Mouse (Mus musculus) MEL (cell line): ENCODE data around the gene Entpd7. TPM values are rescaled to one million over a fixed set of nuclear protein-coding genes. Genes with fewer than 3 reads are reported as not detected.

Experiments used
- DNase-seq: peaks from one replicate; pipeline ENCODE4 v3.0.0; 2011; ENCODE audit warnings: low read depth, low spot score
- H3K27ac ChIP-seq: 2 replicates; pipeline ENCODE4 v1.5.1; 2012; ENCODE audit warnings: low read depth, mild to moderate bottlenecking, control low read depth, low read length, moderate library complexity; ENCODE audit not compliant: control insufficient read depth
- H3K27me3 ChIP-seq, 2 experiments: fragments of 150-350 bp in 1 of 2; sonication (generic) in 1 of 2; 2 replicates each; pipeline ENCODE4 v1.6.1; 2012; ENCODE audit warnings: low read length in 2 of 2, mild to moderate bottlenecking in 2 of 2, improper control_type of control experiment in 1 of 2, moderate library complexity in 1 of 2; ENCODE audit not compliant: insufficient read depth in 2 of 2, control insufficient read depth in 1 of 2
- H3K36me3 ChIP-seq, 2 experiments: 2 replicates each; pipeline ENCODE4 v1.6.1; 2012 to 2014; ENCODE audit warnings: low read length in 2 of 2, improper control_type of control experiment in 1 of 2, inconsistent platforms in 1 of 2, mild to moderate bottlenecking in 1 of 2; ENCODE audit not compliant: insufficient read depth in 2 of 2, control insufficient read depth in 1 of 2
- H3K4me1 ChIP-seq, 2 experiments: fragments of 150-350 bp in 1 of 2; sonication (generic) in 1 of 2; 2 replicates each; pipeline ENCODE4 v1.6.1; 2012; ENCODE audit warnings: low read length in 2 of 2, improper control_type of control experiment in 1 of 2, mild to moderate bottlenecking in 1 of 2; ENCODE audit not compliant: insufficient read depth in 2 of 2, control insufficient read depth in 1 of 2
- H3K4me3 ChIP-seq, 2 experiments: fragments of 150-350 bp in 1 of 2; sonication (generic) in 1 of 2; 2 replicates each; pipeline ENCODE4 v1.5.1; 2012; ENCODE audit warnings: low read depth in 2 of 2, low read length in 2 of 2, mild to moderate bottlenecking in 2 of 2, moderate library complexity in 2 of 2, control low read depth in 1 of 2, improper control_type of control experiment in 1 of 2; ENCODE audit not compliant: control insufficient read depth in 1 of 2, insufficient read depth in 1 of 2
- H3K79me2 ChIP-seq: 2 replicates; pipeline ENCODE4 v1.6.1; 2012; ENCODE audit warnings: mild to moderate bottlenecking, low read length, moderate library complexity; ENCODE audit not compliant: control insufficient read depth, poor library complexity, insufficient read depth
- H3K9ac ChIP-seq: 2 replicates; pipeline ENCODE4 v1.6.1; 2012; ENCODE audit warnings: low read depth, mild to moderate bottlenecking, control low read depth, low read length, moderate library complexity; ENCODE audit not compliant: control insufficient read depth, poor library complexity, severe bottlenecking
- H3K9me3 ChIP-seq: fragments of 150-350 bp; sonication (generic); replicated peaks from 2 replicates; pipeline ENCODE4 v1.6.1; 2012; ENCODE audit warnings: mild to moderate bottlenecking, low read length, improper control_type of control experiment, moderate library complexity; ENCODE audit not compliant: insufficient read depth
- BHLHE40 ChIP-seq: IDR thresholded peaks from 2 replicates; pipeline ENCODE4 v1.6.1; 2012; ENCODE audit warnings: low read depth, mild to moderate bottlenecking, inconsistent platforms, low read length, improper control_type of control experiment, borderline replicate concordance
- CHD1 ChIP-seq: IDR thresholded peaks from 2 replicates; pipeline ENCODE4 v1.6.1; 2012; ENCODE audit warnings: low read depth, mild to moderate bottlenecking, inconsistent platforms, low read length, improper control_type of control experiment
- CHD2 ChIP-seq: IDR thresholded peaks from 2 replicates; pipeline ENCODE4 v1.6.1; 2011; ENCODE audit warnings: low read length, improper control_type of control experiment
- CTCF ChIP-seq, 3 experiments: IDR thresholded peaks in 2 of 3; conservative IDR thresholded peaks in 1 of 3; 2 replicates each; pipeline ENCODE4 v1.5.1; 2011 to 2012; ENCODE audit warnings: low read length in 3 of 3, low read depth in 2 of 3, mild to moderate bottlenecking in 2 of 3, improper control_type of control experiment in 1 of 3, inconsistent platforms in 1 of 3, mixed read lengths in 1 of 3, moderate library complexity in 1 of 3; ENCODE audit not compliant: control insufficient read depth in 1 of 3, insufficient read depth in 1 of 3, poor library complexity in 1 of 3, severe bottlenecking in 1 of 3
- E2F4 ChIP-seq: IDR thresholded peaks from 2 replicates; pipeline ENCODE4 v1.6.1; 2011; ENCODE audit warnings: low read depth, low read length, improper control_type of control experiment, borderline replicate concordance
- ELF1 ChIP-seq: IDR thresholded peaks from 2 replicates; pipeline ENCODE4 v1.6.1; 2014; ENCODE audit warnings: low read depth, mild to moderate bottlenecking, inconsistent platforms, low read length, improper control_type of control experiment, moderate library complexity
- EP300 ChIP-seq, 2 experiments: IDR thresholded peaks; 2 replicates each; pipeline ENCODE4 v1.6.1; 2011; ENCODE audit warnings: improper control_type of control experiment in 2 of 2, low read length in 2 of 2, low read depth in 1 of 2, mild to moderate bottlenecking in 1 of 2
- ETS1 ChIP-seq: IDR thresholded peaks from 2 replicates; pipeline ENCODE4 v1.6.1; 2012; ENCODE audit warnings: low read depth, mild to moderate bottlenecking, inconsistent platforms, low read length, improper control_type of control experiment, moderate library complexity
- GABPA ChIP-seq: IDR thresholded peaks from 2 replicates; pipeline ENCODE4 v1.6.1; 2012; ENCODE audit warnings: low read depth, mild to moderate bottlenecking, inconsistent platforms, low read length, improper control_type of control experiment, moderate library complexity
- GATA1 ChIP-seq: IDR thresholded peaks from 2 replicates; pipeline ENCODE4 v1.6.1; 2011; ENCODE audit warnings: low read depth, low read length, improper control_type of control experiment
- JUND ChIP-seq: IDR thresholded peaks from 2 replicates; pipeline ENCODE4 v1.6.1; 2011; ENCODE audit warnings: low read depth, mild to moderate bottlenecking, improper control_type of control experiment, low read length
- KAT2A ChIP-seq: conservative IDR thresholded peaks from 2 replicates; pipeline ENCODE4 v1.6.1; 2012; ENCODE audit warnings: low read depth, low read length, improper control_type of control experiment, inconsistent platforms
- MAFK ChIP-seq: IDR thresholded peaks from 2 replicates; pipeline ENCODE4 v1.6.1; 2011; ENCODE audit warnings: low read depth, mild to moderate bottlenecking, low read length, improper control_type of control experiment, borderline replicate concordance
- MAX ChIP-seq: IDR thresholded peaks from 2 replicates; pipeline ENCODE4 v1.6.1; 2011; ENCODE audit warnings: low read length, improper control_type of control experiment
- MAZ ChIP-seq: IDR thresholded peaks from 2 replicates; pipeline ENCODE4 v1.6.1; 2012; ENCODE audit warnings: low read depth, mild to moderate bottlenecking, inconsistent platforms, low read length, improper control_type of control experiment
- MEF2A ChIP-seq: IDR thresholded peaks from 2 replicates; pipeline ENCODE4 v1.6.1; 2014; ENCODE audit warnings: low read depth, mild to moderate bottlenecking, inconsistent platforms, low read length, improper control_type of control experiment; ENCODE audit not compliant: poor library complexity, insufficient replicate concordance, severe bottlenecking; ENCODE audit errors: extremely low read depth
- MXI1 ChIP-seq: IDR thresholded peaks from 2 replicates; pipeline ENCODE4 v1.6.1; 2011; ENCODE audit warnings: mild to moderate bottlenecking, low read depth, low read length, improper control_type of control experiment
- MYB ChIP-seq: IDR thresholded peaks from 2 replicates; pipeline ENCODE4 v1.6.1; 2011; ENCODE audit warnings: mild to moderate bottlenecking, low read depth, low read length, improper control_type of control experiment
- MYC ChIP-seq: IDR thresholded peaks from 2 replicates; pipeline ENCODE4 v1.6.1; 2011; ENCODE audit warnings: low read depth, mild to moderate bottlenecking, low read length, improper control_type of control experiment, moderate library complexity
- NELFE ChIP-seq: IDR thresholded peaks from 2 replicates; pipeline ENCODE4 v1.6.1; 2011; ENCODE audit warnings: low read depth, low read length, improper control_type of control experiment
- NRF1 ChIP-seq: IDR thresholded peaks from 2 replicates; pipeline ENCODE4 v1.6.1; 2014; ENCODE audit warnings: low read depth, mild to moderate bottlenecking, inconsistent platforms, low read length, improper control_type of control experiment, moderate library complexity; ENCODE audit not compliant: poor library complexity, insufficient read depth, severe bottlenecking
- POLR2A ChIP-seq, 2 experiments: IDR thresholded peaks; 2 replicates each; pipeline ENCODE4 v1.6.1; 2011 to 2012; ENCODE audit warnings: low read length in 2 of 2, mild to moderate bottlenecking in 2 of 2, control low read depth in 1 of 2, improper control_type of control experiment in 1 of 2, low read depth in 1 of 2, moderate library complexity in 1 of 2; ENCODE audit not compliant: control insufficient read depth in 1 of 2, insufficient read depth in 1 of 2, poor library complexity in 1 of 2
- POLR2AphosphoS2 ChIP-seq: IDR thresholded peaks from 2 replicates; pipeline ENCODE4 v1.6.1; 2011; ENCODE audit warnings: low read length, improper control_type of control experiment
- POLR2AphosphoS5 ChIP-seq: IDR thresholded peaks from 2 replicates; pipeline ENCODE4 v1.6.1; 2012; ENCODE audit warnings: low read depth, borderline replicate concordance, mild to moderate bottlenecking, inconsistent platforms, low read length, moderate library complexity, mixed read lengths
- RAD21 ChIP-seq: IDR thresholded peaks from 2 replicates; pipeline ENCODE4 v1.6.1; 2011; ENCODE audit warnings: mild to moderate bottlenecking, low read depth, low read length, improper control_type of control experiment
- RCOR1 ChIP-seq: IDR thresholded peaks from 2 replicates; pipeline ENCODE4 v1.6.1; 2012; ENCODE audit warnings: low read depth, mild to moderate bottlenecking, inconsistent platforms, low read length, improper control_type of control experiment
- SIN3A ChIP-seq: IDR thresholded peaks from 2 replicates; pipeline ENCODE4 v1.6.1; 2012; ENCODE audit warnings: low read length, improper control_type of control experiment, inconsistent platforms
- SMC3 ChIP-seq: IDR thresholded peaks from 2 replicates; pipeline ENCODE4 v1.6.1; 2011; ENCODE audit warnings: low read depth, low read length, improper control_type of control experiment
- TAL1 ChIP-seq: IDR thresholded peaks from 2 replicates; pipeline ENCODE4 v1.6.1; 2012; ENCODE audit warnings: mild to moderate bottlenecking, inconsistent platforms, low read length, moderate library complexity, mixed read lengths
- TBP ChIP-seq: IDR thresholded peaks from 2 replicates; pipeline ENCODE4 v1.8.0; 2011; ENCODE audit warnings: low read depth, low read length, improper control_type of control experiment
- TCF12 ChIP-seq: IDR thresholded peaks from 2 replicates; pipeline ENCODE4 v1.6.1; 2014; ENCODE audit warnings: low read depth, mild to moderate bottlenecking, inconsistent platforms, low read length, improper control_type of control experiment, moderate library complexity
- UBTF ChIP-seq: IDR thresholded peaks from 2 replicates; pipeline ENCODE4 v1.6.1; 2012; ENCODE audit warnings: low read depth, mild to moderate bottlenecking, inconsistent platforms, low read length, improper control_type of control experiment, moderate library complexity, borderline replicate concordance; ENCODE audit not compliant: insufficient read depth
- USF1 ChIP-seq: IDR thresholded peaks from 2 replicates; pipeline ENCODE4 v1.6.1; 2014; ENCODE audit warnings: low read depth, mild to moderate bottlenecking, inconsistent platforms, low read length, improper control_type of control experiment, moderate library complexity
- USF2 ChIP-seq, 2 experiments: IDR thresholded peaks; 2 replicates each; pipeline ENCODE4 v1.6.1; 2011 to 2012; ENCODE audit warnings: improper control_type of control experiment in 2 of 2, low read length in 2 of 2, borderline replicate concordance in 1 of 2, inconsistent platforms in 1 of 2, low read depth in 1 of 2, mild to moderate bottlenecking in 1 of 2; ENCODE audit not compliant: insufficient read depth in 1 of 2
- ZC3H11A ChIP-seq: IDR thresholded peaks from 2 replicates; pipeline ENCODE4 v1.6.1; 2012; ENCODE audit warnings: low read depth, mild to moderate bottlenecking, inconsistent platforms, low read length, improper control_type of control experiment
- ZKSCAN1 ChIP-seq: IDR thresholded peaks from 2 replicates; pipeline ENCODE4 v1.6.1; 2012; ENCODE audit warnings: low read depth, mild to moderate bottlenecking, inconsistent platforms, low read length, improper control_type of control experiment, moderate library complexity
- ZMIZ1 ChIP-seq: IDR thresholded peaks from 2 replicates; pipeline ENCODE4 v1.6.1; 2012; ENCODE audit warnings: low read depth, mild to moderate bottlenecking, inconsistent platforms, low read length, improper control_type of control experiment, moderate library complexity
- ZNF384 ChIP-seq: IDR thresholded peaks from 2 replicates; pipeline ENCODE4 v1.6.1; 2012; ENCODE audit warnings: low read depth, mild to moderate bottlenecking, inconsistent platforms, low read length, improper control_type of control experiment
- polyA plus RNA-seq, 2 experiments: library from polyadenylated mRNA; stranded (reverse) in 1 of 2; unstranded in 1 of 2; fragments of >175 nt in 1 of 2; fragments of >200 nt in 1 of 2; gene quantifications; 2 replicates each; pipeline versions ENCODE4 v1.2.1 to v1.2.4; 2012; ENCODE audit warnings: low replicate concordance in 2 of 2, low read depth in 1 of 2; ENCODE audit not compliant: insufficient read length in 2 of 2, insufficient read depth in 1 of 2, missing spikeins in 1 of 2
- total RNA-seq: library from RNA; depleted of rRNA; stranded (reverse); fragments of 300-350 nt; gene quantifications from 2 replicates; pipeline ENCODE4 v1.2.3, GENCODE M21; 2012

Gene Entpd7
- total and polyA plus RNA-seq, 3 experiments: 4.2 to 7.7 TPM; not detected in 1

DNA sequence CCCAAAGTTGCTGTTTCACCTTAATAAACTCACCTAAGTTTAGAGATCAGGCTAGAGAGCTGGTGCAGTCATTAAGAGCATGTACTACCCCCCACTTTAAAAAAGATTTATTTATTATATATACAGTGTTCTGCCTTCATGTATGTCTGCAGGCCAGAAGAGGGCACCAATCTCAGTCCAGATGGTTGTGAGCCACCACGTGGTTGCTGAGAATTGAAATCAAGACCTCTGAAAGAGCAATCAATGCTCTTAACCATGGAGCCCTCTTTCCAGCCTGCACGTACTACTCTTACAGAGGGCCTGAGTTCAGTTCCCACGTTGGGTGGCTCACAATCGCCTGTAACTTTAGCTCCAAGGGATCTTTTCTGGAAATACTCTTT lies 22.1 kb upstream of the Entpd7 start:
- DNase-seq: peak; percentile 40
- no peaks in the 10 kb centered on the region for H3K9me3 ChIP-seq
- no peak overlapping the region for H3K9ac ChIP-seq
- H3K27me3 ChIP-seq: no peaks in the 10 kb centered on the region
- peaks cover 16% of the 10 kb centered on the region for H3K79me2 ChIP-seq
- no peak overlapping the region for H3K4me3 ChIP-seq
- H3K27ac ChIP-seq: no peak overlapping the region
- H3K4me1 ChIP-seq: peaks cover 0 to 2% of the 10 kb centered on the region in 2 experiments; a peak in 1 of 4 replicates
- H3K36me3 ChIP-seq: peaks cover 1 to 9% of the 10 kb centered on the region in 2 experiments; a peak in 3 of 4 replicates
- TF ChIP-seq POLR2AphosphoS2 (no peak), GATA1 (no peak), GABPA (no peak), EP300 (IDR thresholded peaks at IDR 0.05; ENCODE audit: low read depth in 1 of 2, low read length in 2 of 2) (no peak), ZMIZ1 (no peak), TAL1 (no peak), POLR2AphosphoS5 (no peak), CHD1 (no peak), USF1 (peak; percentile 68; the same call in 1 of the 2 replicates), NELFE (no peak), UBTF (no peak), ZC3H11A (no peak), SIN3A (no peak), TBP (no peak), E2F4 (no peak), ELF1 (no peak), SMC3 (peak; percentile 47), MAX (peak; percentile 67; the same call in 1 of the 2 replicates), MEF2A (no peak), NRF1 (no peak), MAZ (no peak), CTCF (IDR thresholded peaks at IDR 0.05 in 2 of 3, conservative IDR thresholded peaks at IDR 0.05 in 1 of 3; ENCODE audit: control insufficient read depth in 1 of 3, insufficient read depth in 1 of 3, low read depth in 2 of 3, low read length in 3 of 3, poor library complexity in 1 of 3, severe bottlenecking in 1 of 3) (peak in 2 of 3 experiments; percentile 34 to 45; a peak in 3 of 6 replicates), POLR2A (IDR thresholded peaks at IDR 0.05; ENCODE audit: control insufficient read depth in 1 of 2, insufficient read depth in 1 of 2, low read depth in 1 of 2, low read length in 2 of 2, poor library complexity in 1 of 2) (no peak), JUND (no peak), MYC (peak; percentile 82), MYB (no peak), RCOR1 (peak; percentile 84), KAT2A (no peak), CHD2 (no peak), MAFK (no peak), ETS1 (no peak), TCF12 (no peak), ZNF384 (no peak), BHLHE40 (no peak), MXI1 (0 out of 2 replicates have a peak, but pooled peaks have one; percentile 29), ZKSCAN1 (no peak), USF2 (IDR thresholded peaks at IDR 0.05; ENCODE audit: borderline replicate concordance in 1 of 2, insufficient read depth in 1 of 2, low read depth in 1 of 2, low read length in 2 of 2) (no peak), RAD21 (no peak; the same call in 1 of the 2 replicates)
